ENCODE assay signal across 14 mouse cellular contexts in the genomic region with DNA sequence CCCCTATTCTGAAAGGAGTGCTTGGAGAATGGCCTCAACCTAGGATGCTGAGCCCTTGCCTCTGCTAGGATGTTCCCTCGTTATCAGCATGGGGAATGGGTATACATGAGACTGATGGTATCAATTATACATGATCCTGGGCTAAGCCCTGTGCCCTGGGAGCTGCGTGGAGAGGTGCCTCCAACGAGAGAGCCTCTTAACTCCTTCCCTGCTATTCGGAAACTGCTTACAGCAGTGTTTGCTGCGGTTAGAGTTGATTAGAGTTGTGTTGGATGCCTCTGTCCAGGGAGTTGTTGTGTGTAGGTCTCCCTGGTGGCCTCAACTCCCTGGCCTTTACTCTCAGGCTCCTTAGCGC. TPM values are rescaled to one million over a fixed set of nuclear protein-coding genes. Genes with fewer than 3 reads are reported as not detected.
DNase-seq lines count a peak whose midpoint lies in the region; ATAC-seq and TF ChIP-seq lines count a peak whose summit lies in the region.
"Had no signal": no experiment of that assay in that cellular context is flagged by ENCODE, and none has a peak within 500 bp of the region (broad histone marks: within the 10 kb centered on the region; RNA-seq: fewer than 3 reads in every experiment).

No protein-coding gene starts in this region.

- H3K9me3 ChIP-seq in liver, embryonic 14.5 days (ENCODE audit: control insufficient read depth, low read length), result no peaks in the 10 kb centered on the region
- H3K9me3 ChIP-seq: hindbrain, embryonic 13.5 days; midbrain, embryonic 12.5 days had no signal

- H3K4me1 ChIP-seq in kidney, adult 2 months (ENCODE audit: control insufficient read depth, insufficient read depth, low read length), result peaks cover 24% of the 10 kb centered on the region
- H3K4me1 ChIP-seq in liver, embryonic 14.5 days (replicated peaks; ENCODE audit: control insufficient read depth in 2 of 2, insufficient read depth in 2 of 2, low read length in 1 of 2), result peaks cover 0 to 15% of the 10 kb centered on the region in 2 experiments; a peak in 2 of 4 replicates
- H3K4me1 ChIP-seq: hindbrain, embryonic 13.5 days had no signal

- no peaks in the 10 kb centered on the region for H3K36me3 ChIP-seq in kidney, adult 2 months (ENCODE audit: control insufficient read depth, insufficient read depth, low read length)
- no peaks in the 10 kb centered on the region for H3K36me3 ChIP-seq in liver, embryonic 14.5 days (replicated peaks; ENCODE audit: control insufficient read depth, insufficient read depth, low read depth)
- H3K36me3 ChIP-seq: hindbrain, embryonic 13.5 days; midbrain, embryonic 12.5 days had no signal

- no peak for TF ChIP-seq EP300 in liver, embryonic 14.5 days (IDR thresholded peaks at IDR 0.05; ENCODE audit: low read depth)

- H3K27me3 ChIP-seq in kidney, adult 2 months (replicated peaks; ENCODE audit: control insufficient read depth, insufficient read depth, low read length), result no peaks in the 10 kb centered on the region
- no peaks in the 10 kb centered on the region; the same call in 1 of the 2 replicates for H3K27me3 ChIP-seq in liver, embryonic 14.5 days (ENCODE audit: control insufficient read depth, insufficient read depth, low read length)

- ATAC-seq in liver, embryonic 14.5 days (ENCODE audit: insufficient read depth), result no peak
- ATAC-seq: CD4-positive, CD25-positive, alpha-beta regulatory T cell, adult 4 months had no signal

- no peak overlapping the region for H3K9ac ChIP-seq in liver, embryonic 14.5 days (replicated peaks)
- H3K9ac ChIP-seq: hindbrain, embryonic 13.5 days; midbrain, embryonic 12.5 days had no signal

- DNase-seq in kidney, adult 2 months, result no peak
- no peak for DNase-seq in kidney, postnatal 36 days
- DNase-seq in retina, embryonic 14.5 days (ENCODE audit: low spot score), result peak; percentile 21
- DNase-seq in retina, postnatal 1 day, result no peak
- no peak for DNase-seq in liver, embryonic 14.5 days (ENCODE audit: low read depth in 3 of 3, low spot score in 3 of 3)
- no peak for DNase-seq in left cerebral cortex, adult 2 months (ENCODE audit: extremely low spot score in 1 of 2, low spot score in 2 of 2)
- DNase-seq in layer of hippocampus, postnatal 25 days (ENCODE audit: extremely low spot score in 1 of 2, low spot score in 1 of 2), result no peak
- DNase-seq: cerebellum, postnatal 25 days; gastrocnemius, postnatal 36 days; right cerebral cortex, postnatal 25 days; thymus, postnatal 25 days had no signal

- TF ChIP-seq CTCF in kidney, adult 2 months (conservative IDR thresholded peaks at IDR 0.05; ENCODE audit: insufficient read depth, insufficient read length, low read depth, low read length), result no peak
- TF ChIP-seq CTCF in liver, embryonic 14.5 days (IDR thresholded peaks at IDR 0.05; ENCODE audit: low read depth), result no peak
- TF ChIP-seq CTCF in left cerebral cortex, adult 2 months (IDR thresholded peaks at IDR 0.05), result no peak

- no peak overlapping the region for H3K4me3 ChIP-seq in kidney, adult 2 months (ENCODE audit: insufficient read depth, low read depth, low read length)
- H3K4me3 ChIP-seq in liver, embryonic 14.5 days (ENCODE audit: insufficient read depth in 1 of 2, low read depth in 2 of 2, low read length in 2 of 2), result no peak overlapping the region
- H3K4me3 ChIP-seq in left cerebral cortex, adult 2 months, result no peak overlapping the region
- H3K4me3 ChIP-seq: hindbrain, embryonic 13.5 days; midbrain, embryonic 12.5 days had no signal

- H3K4me2 ChIP-seq in liver, embryonic 14.5 days (ENCODE audit: low read depth), result peak overlapping the region; percentile 31
- H3K4me2 ChIP-seq: hindbrain, embryonic 13.5 days; midbrain, embryonic 12.5 days had no signal

- 21% methylated on average over 6 of the region's 6 CpGs for WGBS in kidney, adult 2 months
- 11% methylated on average over 6 of the region's 6 CpGs for WGBS in liver, embryonic 14.5 days (ENCODE audit: insufficient replicate concordance)

- intact Hi-C loops in left cerebral cortex, adult 2 months (cut with DNase I), result no loop called here

- TF ChIP-seq POLR2A in kidney, adult 2 months (IDR thresholded peaks at IDR 0.05; ENCODE audit: low read depth, low read length), result no peak

- peak overlapping the region; percentile 90 for H3K27ac ChIP-seq in kidney, adult 2 months (ENCODE audit: insufficient read depth, low read depth, low read length)
- H3K27ac ChIP-seq in liver, embryonic 14.5 days, result no peak overlapping the region
- no peak overlapping the region for H3K27ac ChIP-seq in left cerebral cortex, adult 2 months
- H3K27ac ChIP-seq: hindbrain, embryonic 13.5 days; midbrain, embryonic 12.5 days had no signal

RNA-seq across cellular contexts. Expression of a gene that starts 41.4 kb away (rescaled TPM):
- polyA plus RNA-seq in kidney, adult 2 months (2012; rRNA removed), result 15.8 and 18.2 TPM in 2 replicates
- 6.9 and 7.8 TPM in 2 replicates for polyA plus RNA-seq in liver, embryonic 14.5 days (2012; rRNA removed)
- 18.4 and 19.5 TPM in 2 replicates for polyA plus RNA-seq in liver, embryonic 14.5 days (2014; fragmentation: Nextera tagmentation; extraction: Ambion mirVana)
- 1 to 10 TPM; 8.1 to 9.0 TPM for total RNA-seq in left cerebral cortex, adult 2 months (2021)
- 10 to 100 TPM; 12.1 to 13.4 TPM for total RNA-seq in layer of hippocampus, postnatal 25 days (2021)
